Mouse (Mus musculus) ES-E14 (cell line): Measurements from ENCODE around the gene Ankfn1.

ENCODE experiments used
- HCFC1 ChIP-seq: IDR thresholded peaks from 2 replicates; pipeline ENCODE4 v1.6.1; 2012; ENCODE audit warnings: low read length, inconsistent platforms, borderline replicate concordance; ENCODE audit not compliant: insufficient read depth
- MAFK ChIP-seq: IDR thresholded peaks from 2 replicates; pipeline ENCODE4 v1.6.1; 2014; ENCODE audit warnings: mild to moderate bottlenecking, low read depth, low read length, inconsistent platforms; ENCODE audit not compliant: insufficient read depth
- ZNF384 ChIP-seq: IDR thresholded peaks from 2 replicates; pipeline ENCODE4 v1.6.1; 2012; ENCODE audit warnings: low read depth, low read length, inconsistent platforms

DNA sequence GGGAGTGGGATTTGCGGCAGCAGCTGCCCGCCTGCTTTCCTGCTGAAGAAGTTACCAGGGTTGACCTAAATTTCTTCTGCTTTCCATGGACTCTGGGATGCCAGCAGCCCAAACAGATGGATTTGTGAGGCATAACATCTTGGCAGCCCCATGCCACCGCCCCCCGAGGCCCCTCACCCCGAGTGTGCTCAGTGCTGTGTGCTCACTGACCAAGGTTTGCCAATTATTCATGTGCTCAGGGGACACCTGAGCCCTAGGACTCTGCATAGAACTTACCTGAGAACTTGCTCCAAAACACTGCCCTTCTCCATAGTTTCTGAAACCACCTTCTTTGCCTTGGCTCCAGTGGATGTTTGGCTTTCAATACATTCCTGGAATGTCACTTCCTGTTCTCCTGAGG is 421.4 kb downstream of the Ankfn1 start:
- TF ChIP-seq HCFC1 (no peak), ZNF384 (no peak), MAFK (no peak)
